Mouse (Mus musculus) 416B (cell line): Measurements from ENCODE around the gene Trim12a.
"Not testable (repeated sequence)": the region's sequence is repeated elsewhere in the genome, so short reads cannot be mapped to it uniquely, and the experiment has no call there.

Experiments
- DNase-seq: peaks from one replicate; pipeline ENCODE4 v3.0.0; 2011; ENCODE audit warnings: low read depth

Gene Trim12a

GRCm38 (mm10) chr7:104315369-104316080 is at the start of gene Trim12a:
Gene Trim12a, minus strand, starts transcription at chr7:104315466.
- DNase-seq, result not testable (repeated sequence)

- DNase-seq, result no peak
Observed at GRCm38 (mm10) chr7:104353600-104353967, 38.3 kb upstream of the Trim12a start.

- DNase-seq, result peak; percentile 94
Observed at GRCm38 (mm10) chr7:104352717-104353599, 37.7 kb upstream of the Trim12a start, which contains the start of gene Trim12c. Gene Trim12c, minus strand, starts transcription at chr7:104353362.

- not testable (repeated sequence) for DNase-seq
Observed at GRCm38 (mm10) chr7:104348043-104348442, 32.8 kb upstream of the Trim12a start.

GRCm38 (mm10) chr7:104340744-104341143 is 25.5 kb upstream of the Trim12a start:
- DNase-seq, result not testable (repeated sequence)

- not testable (repeated sequence) for DNase-seq
Observed at GRCm38 (mm10) chr7:104335547-104335946, 20.3 kb upstream of the Trim12a start.

GRCm38 (mm10) chr7:104329171-104329570 is 13.9 kb upstream of the Trim12a start, which contains the start of gene Trim34b:
Gene Trim34b, plus strand, starts transcription at chr7:104329471.
- not testable (repeated sequence) for DNase-seq

GRCm38 (mm10) chr7:104322028-104322427 is 6.8 kb upstream of the Trim12a start:
- DNase-seq, result no peak

- DNase-seq, result peak; percentile 71
Observed at GRCm38 (mm10) chr7:104314796-104315353, 391 bp downstream of the Trim12a start.

GRCm38 (mm10) chr7:104291638-104292400 is 23.4 kb downstream of the Trim12a start:
- DNase-seq, result no peak

- no peak for DNase-seq
Observed at GRCm38 (mm10) chr7:104290641-104291040, 24.6 kb downstream of the Trim12a start.

- DNase-seq, result peak; percentile 42
Observed at GRCm38 (mm10) chr7:104287576-104288443, 27.5 kb downstream of the Trim12a start, which contains the start of gene Trim5. Gene Trim5, minus strand, starts transcription at chr7:104288094.

- DNase-seq, result not testable (repeated sequence)
Observed at GRCm38 (mm10) chr7:104279361-104279760, 35.9 kb downstream of the Trim12a start.

GRCm38 (mm10) chr7:104265335-104265734 is 49.9 kb downstream of the Trim12a start:
- DNase-seq, result not testable (repeated sequence)

GRCm38 (mm10) chr7:104260380-104260779 is 54.9 kb downstream of the Trim12a start:
- not testable (repeated sequence) for DNase-seq
